Mouse (Mus musculus): ENCODE data around the gene Dnajb8.

Dnajb8 gene

GRCm38 (mm10) chr6:88292274-88292909, 70.3 kb downstream of the Dnajb8 start:
- DNase-seq (ENCODE audit: low spot score) = no peak

- DNase-seq (ENCODE audit: low spot score) = no peak
Observed at GRCm38 (mm10) chr6:88299491-88299890, 77.4 kb downstream of the Dnajb8 start.

GRCm38 (mm10) chr6:88301234-88301633, 79.2 kb downstream of the Dnajb8 start:
- no peak for DNase-seq (ENCODE audit: low spot score)

Data from layer of hippocampus, adult 9-10 months (tissue).